Mouse (Mus musculus): ENCODE results near the gene Per2.

- TF ChIP-seq CTCF (conservative IDR thresholded peaks at IDR 0.05; ENCODE audit: insufficient read depth, insufficient read length, low read depth, low read length) (no peak), POLR2A (IDR thresholded peaks at IDR 0.05; ENCODE audit: low read depth, low read length) (no peak)
Observed at GRCm38 (mm10) chr1:91442350-91442990, 16.7 kb downstream of the Per2 start.
